Mouse (Mus musculus) liver, embryonic 13.5 days (tissue): Measurements from ENCODE around the gene Ube3c. TPM values are rescaled to one million over a fixed set of nuclear protein-coding genes. Genes with fewer than 3 reads are reported as not detected.
A peak's percentile ranks its signal among the peaks of the same experiment; 100 is the strongest.

Source experiments
- ATAC-seq: fragments of 200-750 bp; cut with Nextera tagmentation; 2 replicates; pipeline ENCODE4 v1.8.0; 2017; ENCODE audit warnings: low read depth, mild to moderate bottlenecking, moderate number of reproducible peaks, moderate library complexity
- DNase-seq: peaks from one replicate; pipeline ENCODE4 v3.0.0; 2022
- H3K27ac ChIP-seq: fragments of 300-500 bp; sonication (generic); 2 replicates; pipeline ENCODE4 v1.5.1; 2015; ENCODE audit warnings: moderate library complexity, mild to moderate bottlenecking, inconsistent platforms
- H3K27me3 ChIP-seq: fragments of 300-500 bp; sonication (generic); 2 replicates; pipeline ENCODE4 v1.6.1; 2015; ENCODE audit warnings: mild to moderate bottlenecking, inconsistent platforms
- H3K36me3 ChIP-seq: fragments of 300-500 bp; sonication (generic); 2 replicates; pipeline ENCODE4 v1.6.1; 2015; ENCODE audit warnings: mild to moderate bottlenecking, inconsistent platforms
- H3K4me1 ChIP-seq: fragments of 300-500 bp; sonication (generic); replicated peaks from 2 replicates; pipeline ENCODE4 v1.6.1; 2015; ENCODE audit warnings: inconsistent platforms
- H3K4me2 ChIP-seq: fragments of 300-500 bp; sonication (generic); 2 replicates; pipeline ENCODE4 v1.6.1; 2015; ENCODE audit warnings: inconsistent platforms, mild to moderate bottlenecking, moderate library complexity
- H3K4me3 ChIP-seq: fragments of 300-500 bp; sonication (generic); replicated peaks from 2 replicates; pipeline ENCODE4 v1.5.1; 2015; ENCODE audit warnings: mild to moderate bottlenecking, inconsistent platforms
- H3K9ac ChIP-seq: fragments of 300-500 bp; sonication (generic); 2 replicates; pipeline ENCODE4 v1.6.1; 2015; ENCODE audit warnings: mild to moderate bottlenecking, inconsistent platforms
- H3K9me3 ChIP-seq: fragments of 300-500 bp; sonication (generic); replicated peaks from 2 replicates; pipeline ENCODE4 v1.6.1; 2016; ENCODE audit warnings: inconsistent platforms
- WGBS: fragments of 180-500 bp; shearing (Covaris S2); methylation state at CpG from one replicate; pipeline ENCODE4 v1.1.7; 2015; ENCODE audit not compliant: insufficient replicate concordance; 5-methylcytosine and 5-hydroxymethylcytosine counted together
- polyA plus RNA-seq: library from polyadenylated mRNA; unstranded; fragments of >200 nt; fragmentation: Nextera tagmentation; extraction: Ambion mirVana; gene quantifications from 2 replicates; pipeline ENCODE4 v1.2.1, GENCODE M21; 2015

Ube3c gene
- polyA plus RNA-seq, 1 experiment from 2014 or later: 13.4 TPM

- 94% methylated on average over 3 of the region's 3 CpGs for WGBS
Measured at GRCm38 (mm10) chr5:29676445-29676844, 107.4 kb downstream of the Ube3c start.

DNA sequence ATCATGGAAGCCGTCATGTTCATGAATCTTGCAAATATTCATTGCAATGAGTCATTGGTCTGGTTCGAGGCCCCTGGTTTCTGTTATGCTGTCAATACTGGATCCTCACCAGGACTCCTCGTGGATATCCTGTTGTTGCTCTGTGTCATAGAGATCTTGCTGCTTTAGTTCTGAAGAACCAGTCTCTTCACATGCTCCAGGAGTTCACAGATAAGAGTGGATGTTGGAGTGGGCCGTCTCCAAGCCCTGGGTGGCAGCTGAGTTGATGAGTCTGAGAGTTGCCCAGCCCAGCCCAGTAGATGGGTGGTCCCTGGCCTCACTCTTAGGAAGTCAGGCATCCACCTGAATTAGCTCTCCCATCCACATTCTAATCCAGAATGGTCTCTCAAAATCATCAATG, 116.0 kb downstream of the Ube3c start:
- H3K9ac ChIP-seq: no peak overlapping the region
- WGBS: 47% methylated on average over 4 of the region's 4 CpGs
- DNase-seq (no peak), ATAC-seq (no peak)
- no peaks in the 10 kb centered on the region for H3K4me1 ChIP-seq
- H3K27me3 ChIP-seq: no peaks in the 10 kb centered on the region
- no peaks in the 10 kb centered on the region for H3K9me3 ChIP-seq
- H3K4me3 ChIP-seq: no peak overlapping the region
- 0 out of 2 replicates have a peak, but pooled peaks cover 2% of the 10 kb centered on the region for H3K36me3 ChIP-seq
- no peak overlapping the region for H3K27ac ChIP-seq
- H3K4me2 ChIP-seq: no peak overlapping the region

More at GRCm38 (mm10) chr5:29676445-29676844, 107.4 kb downstream of the Ube3c start:
- H3K4me2 ChIP-seq: no peak overlapping the region
- no peak overlapping the region for H3K9ac ChIP-seq
- DNase-seq: no peak
- no peak overlapping the region for H3K4me3 ChIP-seq
- H3K27me3 ChIP-seq: no peaks in the 10 kb centered on the region
- no peaks in the 10 kb centered on the region for H3K4me1 ChIP-seq
- H3K36me3 ChIP-seq: peaks cover 38% of the 10 kb centered on the region
- H3K27ac ChIP-seq: no peak overlapping the region
- ATAC-seq: no peak
- H3K9me3 ChIP-seq: no peaks in the 10 kb centered on the region

GRCm38 (mm10) chr5:29687671-29688070, 118.6 kb downstream of the Ube3c start:
- Histone ChIP-seq H3K4me3 (no peak overlapping the region), H3K27me3 (no peaks in the 10 kb centered on the region), H3K27ac (no peak overlapping the region), H3K9me3 (no peaks in the 10 kb centered on the region), H3K9ac (no peak overlapping the region), H3K4me1 (no peaks in the 10 kb centered on the region), H3K36me3 (no peaks in the 10 kb centered on the region), H3K4me2 (no peak overlapping the region)
- 43% methylated on average over 3 of the region's 3 CpGs for WGBS
- DNase-seq: peak; percentile 7
- no peak for ATAC-seq

- DNase-seq (no peak), ATAC-seq (no peak)
- Histone ChIP-seq H3K4me3 (no peak overlapping the region), H3K4me1 (no peaks in the 10 kb centered on the region), H3K4me2 (no peak overlapping the region), H3K9me3 (no peaks in the 10 kb centered on the region), H3K27ac (no peak overlapping the region), H3K27me3 (no peaks in the 10 kb centered on the region), H3K36me3 (no peaks in the 10 kb centered on the region), H3K9ac (no peak overlapping the region)
- 52% methylated on average over 7 of the region's 7 CpGs for WGBS
Measured at GRCm38 (mm10) chr5:29688352-29688751, 119.3 kb downstream of the Ube3c start.

DNA sequence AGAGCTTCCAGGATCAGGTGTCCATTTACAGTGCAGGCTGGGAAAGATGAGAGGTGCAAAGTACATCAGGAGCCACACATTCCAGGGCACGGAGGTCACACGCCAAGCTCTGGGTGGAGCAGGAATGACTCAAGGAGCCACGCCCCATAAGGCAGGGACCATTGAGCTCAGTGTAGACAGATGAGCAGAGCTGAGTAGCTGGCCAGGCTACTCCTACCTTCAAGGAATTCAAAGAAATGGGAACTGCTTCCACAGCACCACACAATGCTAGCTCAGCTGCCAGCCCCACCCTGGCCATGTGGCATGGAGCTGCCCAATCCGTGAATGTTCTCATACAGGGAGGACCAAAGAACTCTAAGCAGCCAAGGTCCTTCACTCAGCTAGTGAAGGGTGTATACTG, 129.5 kb downstream of the Ube3c start:
- ATAC-seq (no peak), DNase-seq (no peak)
- no peak overlapping the region for H3K27ac ChIP-seq
- no peak overlapping the region for H3K4me2 ChIP-seq
- no peaks in the 10 kb centered on the region for H3K36me3 ChIP-seq
- H3K4me1 ChIP-seq: no peaks in the 10 kb centered on the region
- H3K27me3 ChIP-seq: no peaks in the 10 kb centered on the region
- WGBS: 66% methylated on average over 4 of the region's 4 CpGs
- H3K4me3 ChIP-seq: no peak overlapping the region
- H3K9me3 ChIP-seq: no peaks in the 10 kb centered on the region
- no peak overlapping the region for H3K9ac ChIP-seq

DNA sequence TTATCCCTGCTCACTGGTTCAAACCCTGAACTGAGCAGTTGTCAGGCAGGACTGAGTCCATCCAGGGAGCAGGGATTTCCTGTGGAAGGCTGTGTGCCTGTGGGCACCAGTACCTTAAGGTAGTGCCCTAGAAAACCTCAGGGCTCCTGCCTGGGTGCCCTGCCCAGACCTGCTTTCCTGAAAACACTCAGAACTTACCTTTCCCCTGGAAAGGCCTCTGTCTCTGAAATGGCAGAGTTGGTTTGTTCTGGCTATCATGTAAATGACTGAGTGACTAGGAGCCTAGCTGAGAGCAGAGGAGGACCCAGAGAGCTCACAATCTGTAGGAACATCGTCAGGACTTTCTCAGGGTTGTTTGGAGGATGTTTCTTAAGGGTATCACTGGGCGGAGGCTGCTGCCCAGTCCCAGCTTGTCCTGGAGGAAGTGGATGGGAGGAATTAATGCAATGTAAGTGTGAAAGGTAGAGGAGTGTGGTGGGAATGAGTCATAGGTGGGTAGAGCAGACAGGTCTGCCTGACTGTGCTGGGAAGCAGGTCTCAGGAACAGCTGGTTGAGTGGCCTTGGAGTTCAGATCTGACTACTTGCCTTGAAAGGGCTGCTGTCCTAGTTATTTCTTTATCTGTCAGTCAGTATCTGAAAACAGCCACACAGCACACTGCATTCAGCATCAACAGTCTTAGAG, 130.6 kb downstream of the Ube3c start:
- no peak overlapping the region for H3K4me3 ChIP-seq
- no peak overlapping the region for H3K9ac ChIP-seq
- WGBS: 63% methylated on average over 2 of the region's 2 CpGs
- no peaks in the 10 kb centered on the region for H3K4me1 ChIP-seq
- H3K27ac ChIP-seq: no peak overlapping the region
- DNase-seq (no peak), ATAC-seq (no peak)
- H3K9me3 ChIP-seq: no peaks in the 10 kb centered on the region
- no peaks in the 10 kb centered on the region for H3K36me3 ChIP-seq
- no peaks in the 10 kb centered on the region for H3K27me3 ChIP-seq
- H3K4me2 ChIP-seq: no peak overlapping the region

DNA sequence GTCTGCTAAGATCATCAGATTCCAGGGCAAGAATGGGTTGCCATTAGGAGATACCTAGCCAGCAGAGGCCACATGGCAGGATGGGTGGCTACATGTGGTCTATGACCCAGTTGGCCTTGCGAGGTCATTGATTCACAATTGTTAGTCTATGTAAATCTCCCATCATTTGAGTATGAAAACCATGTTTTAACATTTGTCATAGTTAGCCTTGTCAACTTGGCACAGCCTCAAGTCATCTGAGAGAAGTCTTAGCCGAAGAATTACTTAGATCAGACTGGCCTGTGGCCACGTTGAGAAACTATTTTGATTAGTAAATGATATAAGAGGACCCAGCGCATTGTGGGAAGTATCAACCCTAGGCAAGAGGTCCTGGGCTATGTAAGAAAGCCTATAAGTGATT, 138.2 kb downstream of the Ube3c start:
- Histone ChIP-seq H3K4me2 (no peak overlapping the region), H3K9ac (no peak overlapping the region), H3K36me3 (no peaks in the 10 kb centered on the region), H3K4me3 (no peak overlapping the region), H3K27me3 (no peaks in the 10 kb centered on the region), H3K4me1 (no peaks in the 10 kb centered on the region), H3K9me3 (no peaks in the 10 kb centered on the region), H3K27ac (no peak overlapping the region)
- DNase-seq (no peak), ATAC-seq (no peak)
- WGBS: 60% methylated on average over 4 of the region's 4 CpGs

GRCm38 (mm10) chr5:29708258-29708657, 139.2 kb downstream of the Ube3c start:
- Histone ChIP-seq H3K27ac (no peak overlapping the region), H3K4me2 (no peak overlapping the region), H3K36me3 (no peaks in the 10 kb centered on the region), H3K9me3 (no peaks in the 10 kb centered on the region), H3K4me1 (no peaks in the 10 kb centered on the region), H3K27me3 (no peaks in the 10 kb centered on the region), H3K9ac (no peak overlapping the region), H3K4me3 (no peak overlapping the region)
- no peak for ATAC-seq
- 40% methylated on average over 5 of the region's 5 CpGs for WGBS
- no peak for DNase-seq

GRCm38 (mm10) chr5:29711631-29712030, 142.6 kb downstream of the Ube3c start:
- Histone ChIP-seq H3K9ac (no peak overlapping the region), H3K4me1 (no peaks in the 10 kb centered on the region)
- no peak for ATAC-seq

DNA sequence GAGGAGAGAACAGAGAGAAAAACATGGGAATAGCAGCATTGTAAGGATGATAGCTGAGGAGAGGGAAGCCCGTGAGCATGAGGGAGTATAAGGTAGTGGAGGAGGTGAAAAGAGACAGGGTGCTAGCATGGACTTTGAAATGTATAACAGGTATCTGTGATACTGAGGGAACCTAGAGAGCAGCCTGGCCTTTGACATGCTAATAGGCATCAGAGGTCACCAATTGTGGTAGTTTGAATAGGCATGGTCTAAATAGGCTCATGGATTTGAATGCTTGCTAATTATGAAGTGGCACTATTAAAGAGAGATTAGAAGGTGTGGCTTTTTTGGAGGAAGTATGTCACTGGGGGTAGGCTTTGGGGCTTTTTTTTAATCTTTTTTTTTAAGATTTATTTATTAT, 143.9 kb downstream of the Ube3c start:
- Histone ChIP-seq H3K9me3 (no peaks in the 10 kb centered on the region), H3K4me1 (no peaks in the 10 kb centered on the region), H3K27ac (no peak overlapping the region), H3K4me3 (no peak overlapping the region), H3K4me2 (no peak overlapping the region), H3K27me3 (no peaks in the 10 kb centered on the region), H3K9ac (no peak overlapping the region), H3K36me3 (no peaks in the 10 kb centered on the region)
- no peak for DNase-seq
- 37% methylated on average over 1 of the region's 1 CpGs for WGBS
- ATAC-seq: no peak

More at GRCm38 (mm10) chr5:29711631-29712030, 142.6 kb downstream of the Ube3c start:
- no peaks in the 10 kb centered on the region for H3K36me3 ChIP-seq
- H3K9me3 ChIP-seq: no peaks in the 10 kb centered on the region
- H3K27me3 ChIP-seq: no peaks in the 10 kb centered on the region
- H3K27ac ChIP-seq: no peak overlapping the region
- H3K4me2 ChIP-seq: no peak overlapping the region
- DNase-seq: no peak
- H3K4me3 ChIP-seq: no peak overlapping the region

- no peaks in the 10 kb centered on the region for H3K4me1 ChIP-seq
- no peak overlapping the region for H3K4me3 ChIP-seq
- ATAC-seq (no peak), DNase-seq (no peak)
- H3K9me3 ChIP-seq: no peaks in the 10 kb centered on the region
- H3K4me2 ChIP-seq: no peak overlapping the region
- H3K36me3 ChIP-seq: no peaks in the 10 kb centered on the region
- 28% methylated on average over 1 of the region's 1 CpGs for WGBS
- no peak overlapping the region for H3K27ac ChIP-seq
- no peak overlapping the region for H3K9ac ChIP-seq
- no peaks in the 10 kb centered on the region for H3K27me3 ChIP-seq
Measured at GRCm38 (mm10) chr5:29721159-29721558, 152.1 kb downstream of the Ube3c start.

- no peak overlapping the region for H3K9ac ChIP-seq
- H3K27me3 ChIP-seq: no peaks in the 10 kb centered on the region
- no peaks in the 10 kb centered on the region for H3K36me3 ChIP-seq
- no peak overlapping the region for H3K4me2 ChIP-seq
- H3K4me3 ChIP-seq: no peak overlapping the region
- DNase-seq (no peak), ATAC-seq (no peak)
- no peak overlapping the region for H3K27ac ChIP-seq
- 59% methylated on average over 2 of the region's 2 CpGs for WGBS
- no peaks in the 10 kb centered on the region for H3K9me3 ChIP-seq
- H3K4me1 ChIP-seq: no peaks in the 10 kb centered on the region
Measured at GRCm38 (mm10) chr5:29725369-29725768, 156.3 kb downstream of the Ube3c start.
